Mouse (Mus musculus) forebrain, embryonic 16.5 days (tissue): ENCODE data around the gene Dcaf5. TPM values are rescaled to one million over a fixed set of nuclear protein-coding genes. Genes with fewer than 3 reads are reported as not detected.
A peak's percentile ranks its signal among the peaks of the same experiment; 100 is the strongest.

Experiments
- ATAC-seq: fragments of 200-750 bp; cut with Nextera tagmentation; 2 replicates; pipeline ENCODE4 v1.8.0; 2017; ENCODE audit warnings: mild to moderate bottlenecking, moderate library complexity
- H3K27ac ChIP-seq: fragments of 300-500 bp; sonication (generic); 2 replicates; pipeline ENCODE4 v1.5.1; 2014; ENCODE audit warnings: low read length, control low read depth
- H3K27me3 ChIP-seq: fragments of 300-500 bp; sonication (generic); replicated peaks from 2 replicates; pipeline ENCODE4 v1.6.1; 2014; ENCODE audit warnings: low read length; ENCODE audit not compliant: control insufficient read depth, insufficient read depth
- H3K36me3 ChIP-seq: fragments of 300-500 bp; sonication (generic); 2 replicates; pipeline ENCODE4 v1.6.1; 2014; ENCODE audit not compliant: control insufficient read depth, insufficient read depth
- H3K4me1 ChIP-seq: fragments of 300-500 bp; sonication (generic); replicated peaks from 2 replicates; pipeline ENCODE4 v1.6.1; 2014; ENCODE audit warnings: low read length; ENCODE audit not compliant: control insufficient read depth, insufficient read depth
- H3K4me2 ChIP-seq: fragments of 300-500 bp; sonication (generic); 2 replicates; pipeline ENCODE4 v1.6.1; 2014; ENCODE audit warnings: mild to moderate bottlenecking, low read length, control low read depth
- H3K4me3 ChIP-seq: fragments of 300-500 bp; sonication (generic); replicated peaks from 2 replicates; pipeline ENCODE4 v1.5.1; 2014; ENCODE audit warnings: mild to moderate bottlenecking, low read length, control low read depth
- H3K9ac ChIP-seq: fragments of 300-500 bp; sonication (generic); replicated peaks from 2 replicates; pipeline ENCODE4 v1.6.1; 2014; ENCODE audit warnings: low read depth, low read length, control low read depth
- H3K9me3 ChIP-seq: fragments of 300-500 bp; sonication (generic); 2 replicates; pipeline ENCODE4 v1.6.1; 2016; ENCODE audit warnings: low read length; ENCODE audit not compliant: control insufficient read depth
- WGBS: fragments of 180-500 bp; shearing (Covaris S2); extraction: QIAGEN DNeasy Blood & Tissue Kit; methylation state at CpG from one replicate; pipeline ENCODE4 v1.1.7; 2014; 5-methylcytosine and 5-hydroxymethylcytosine counted together
- polyA plus RNA-seq: library from polyadenylated mRNA; unstranded; fragments of >200 nt; fragmentation: Nextera tagmentation; extraction: Ambion mirVana; gene quantifications from 2 replicates; pipeline ENCODE4 v1.2.1, GENCODE M21; 2015

The Dcaf5 gene
- polyA plus RNA-seq, 1 experiment from 2014 or later = 25.0 TPM

- Histone ChIP-seq H3K36me3 (no peaks in the 10 kb centered on the region), H3K9ac (no peak overlapping the region), H3K4me1 (no peaks in the 10 kb centered on the region), H3K9me3 (no peaks in the 10 kb centered on the region), H3K4me3 (no peak overlapping the region), H3K4me2 (no peak overlapping the region), H3K27me3 (no peaks in the 10 kb centered on the region), H3K27ac (no peak overlapping the region)
- no peak for ATAC-seq
- 62% methylated on average over 3 of the region's 3 CpGs for WGBS
These were observed 47.0 kb downstream of the Dcaf5 start for GRCm38 (mm10) chr12:80389448-80389847.

- Histone ChIP-seq H3K9me3 (no peaks in the 10 kb centered on the region), H3K27me3 (no peaks in the 10 kb centered on the region), H3K36me3 (no peaks in the 10 kb centered on the region), H3K4me1 (no peaks in the 10 kb centered on the region), H3K9ac (no peak overlapping the region), H3K27ac (no peak overlapping the region), H3K4me3 (no peak overlapping the region), H3K4me2 (no peak overlapping the region)
- WGBS = 94% methylated on average over 5 of the region's 5 CpGs
- no peak for ATAC-seq
These were observed 49.1 kb downstream of the Dcaf5 start for GRCm38 (mm10) chr12:80387326-80387725.

- no peak overlapping the region for H3K4me3 ChIP-seq
- H3K4me2 ChIP-seq = no peak overlapping the region
- WGBS = 100% methylated on average over 1 of the region's 1 CpGs
These were observed 51.0 kb downstream of the Dcaf5 start for GRCm38 (mm10) chr12:80385361-80385760.

GRCm38 (mm10) chr12:80383478-80383877, 52.9 kb downstream of the Dcaf5 start:
- WGBS = 93% methylated on average over 8 of the region's 8 CpGs
- no peak for ATAC-seq
- Histone ChIP-seq H3K27ac (no peak overlapping the region), H3K4me1 (peaks cover 11% of the 10 kb centered on the region), H3K9me3 (no peaks in the 10 kb centered on the region), H3K9ac (no peak overlapping the region), H3K4me2 (no peak overlapping the region), H3K36me3 (no peaks in the 10 kb centered on the region), H3K27me3 (no peaks in the 10 kb centered on the region), H3K4me3 (no peak overlapping the region)

More at GRCm38 (mm10) chr12:80385361-80385760, 51.0 kb downstream of the Dcaf5 start:
- Histone ChIP-seq H3K27ac (no peak overlapping the region), H3K4me1 (no peaks in the 10 kb centered on the region; the same call in 1 of the 2 replicates), H3K9ac (no peak overlapping the region), H3K27me3 (no peaks in the 10 kb centered on the region), H3K36me3 (no peaks in the 10 kb centered on the region), H3K9me3 (no peaks in the 10 kb centered on the region)
- no peak for ATAC-seq

- no peaks in the 10 kb centered on the region for H3K36me3 ChIP-seq
- H3K4me1 ChIP-seq = peaks cover 11% of the 10 kb centered on the region
- no peaks in the 10 kb centered on the region for H3K9me3 ChIP-seq
- no peak overlapping the region for H3K4me3 ChIP-seq
- H3K9ac ChIP-seq = no peak overlapping the region
- 87% methylated on average over 2 of the region's 2 CpGs for WGBS
- ATAC-seq = no peak
- no peak overlapping the region for H3K27ac ChIP-seq
- no peak overlapping the region for H3K4me2 ChIP-seq
- no peaks in the 10 kb centered on the region for H3K27me3 ChIP-seq
These were observed 53.6 kb downstream of the Dcaf5 start for GRCm38 (mm10) chr12:80382794-80383193.

- peaks cover 2% of the 10 kb centered on the region; the same call in 1 of the 2 replicates for H3K36me3 ChIP-seq
- peak; percentile 92 for ATAC-seq
- H3K4me2 ChIP-seq = no peak overlapping the region
- H3K9me3 ChIP-seq = no peaks in the 10 kb centered on the region
- peak overlapping the region; percentile 38; the same call in 1 of the 2 replicates for H3K27ac ChIP-seq
- H3K9ac ChIP-seq = no peak overlapping the region
- H3K4me3 ChIP-seq = no peak overlapping the region
- 85% methylated on average over 10 of the region's 10 CpGs for WGBS
- no peaks in the 10 kb centered on the region for H3K27me3 ChIP-seq
- peaks cover 11% of the 10 kb centered on the region for H3K4me1 ChIP-seq
These were observed 56.5 kb downstream of the Dcaf5 start for GRCm38 (mm10) chr12:80379831-80380457.

GRCm38 (mm10) chr12:80379393-80379792, 57.0 kb downstream of the Dcaf5 start:
- H3K4me3 ChIP-seq = no peak overlapping the region
- WGBS = 50% methylated on average over 4 of the region's 4 CpGs
- peaks cover 2% of the 10 kb centered on the region; the same call in 1 of the 2 replicates for H3K36me3 ChIP-seq
- peak overlapping the region; percentile 38; the same call in 1 of the 2 replicates for H3K27ac ChIP-seq
- ATAC-seq = no peak
- H3K4me2 ChIP-seq = no peak overlapping the region
- peaks cover 11% of the 10 kb centered on the region for H3K4me1 ChIP-seq
- H3K9ac ChIP-seq = no peak overlapping the region
- no peaks in the 10 kb centered on the region for H3K9me3 ChIP-seq
- H3K27me3 ChIP-seq = no peaks in the 10 kb centered on the region

GRCm38 (mm10) chr12:80377604-80378003, 58.8 kb downstream of the Dcaf5 start:
- H3K4me3 ChIP-seq = no peak overlapping the region
- H3K4me1 ChIP-seq = peaks cover 11% of the 10 kb centered on the region
- H3K9me3 ChIP-seq = no peaks in the 10 kb centered on the region
- no peak overlapping the region for H3K4me2 ChIP-seq
- H3K9ac ChIP-seq = no peak overlapping the region
- no peaks in the 10 kb centered on the region for H3K27me3 ChIP-seq
- H3K36me3 ChIP-seq = peaks cover 2% of the 10 kb centered on the region; the same call in 1 of the 2 replicates
- WGBS = 38% methylated on average over 1 of the region's 1 CpGs
- ATAC-seq = no peak
- H3K27ac ChIP-seq = no peak overlapping the region

- H3K4me1 ChIP-seq = peaks cover 11% of the 10 kb centered on the region
- no peak overlapping the region for H3K27ac ChIP-seq
- H3K4me2 ChIP-seq = no peak overlapping the region
- no peak overlapping the region for H3K4me3 ChIP-seq
- H3K27me3 ChIP-seq = no peaks in the 10 kb centered on the region
- no peaks in the 10 kb centered on the region for H3K9me3 ChIP-seq
- no peak overlapping the region for H3K9ac ChIP-seq
- WGBS = 94% methylated on average over 4 of the region's 4 CpGs
- ATAC-seq = no peak
- peaks cover 2% of the 10 kb centered on the region; the same call in 1 of the 2 replicates for H3K36me3 ChIP-seq
These were observed 60.7 kb downstream of the Dcaf5 start for GRCm38 (mm10) chr12:80375721-80376120.
